Mouse (Mus musculus): ENCODE data around the gene Sesn2. TPM values are rescaled to one million over a fixed set of nuclear protein-coding genes. Genes with fewer than 3 reads are reported as not detected.

The Sesn2 gene
- polyA plus RNA-seq, 1 experiment from 2014 or later = 17.2 TPM

GRCm38 (mm10) chr4:132509621-132510296 lies 542 bp downstream of the Sesn2 start:
- peak; percentile 11; the same call in 1 of the 2 replicates for TF ChIP-seq CTCF (IDR thresholded peaks at IDR 0.05; ENCODE audit: low read depth)
- WGBS = under 1% methylated on average over 52 of the region's 52 CpGs
- ATAC-seq = peak; percentile 34
- H3K9ac ChIP-seq (ENCODE audit: low read depth, low read length) = peak overlapping the region; percentile 70
- 0 out of 2 replicates have a peak, but pooled peaks cover 4% of the 10 kb centered on the region for H3K4me1 ChIP-seq (replicated peaks; ENCODE audit: control insufficient read depth, insufficient read depth, low read length)
- no peaks in the 10 kb centered on the region for H3K9me3 ChIP-seq (ENCODE audit: control insufficient read depth)
- peak overlapping the region; percentile 81 for H3K27ac ChIP-seq (ENCODE audit: low read depth, low read length)
- peak overlapping the region; percentile 74 for H3K4me3 ChIP-seq (ENCODE audit: low read depth, low read length)
- H3K4me2 ChIP-seq (replicated peaks; ENCODE audit: low read depth) = peak overlapping the region; percentile 80
- H3K36me3 ChIP-seq (ENCODE audit: control insufficient read depth, insufficient read depth) = no peaks in the 10 kb centered on the region
- H3K27me3 ChIP-seq (replicated peaks; ENCODE audit: control insufficient read depth, insufficient read depth, low read length) = no peaks in the 10 kb centered on the region

GRCm38 (mm10) chr4:132507210-132507609 lies 3.1 kb downstream of the Sesn2 start:
- peak overlapping the region; percentile 41; the same call in 1 of the 2 replicates for H3K4me2 ChIP-seq (replicated peaks; ENCODE audit: low read depth)
- H3K9me3 ChIP-seq (ENCODE audit: control insufficient read depth) = no peaks in the 10 kb centered on the region
- no peak overlapping the region for H3K4me3 ChIP-seq (ENCODE audit: low read depth, low read length)
- H3K27me3 ChIP-seq (replicated peaks; ENCODE audit: control insufficient read depth, insufficient read depth, low read length) = no peaks in the 10 kb centered on the region
- peak overlapping the region; percentile 57 for H3K27ac ChIP-seq (ENCODE audit: low read depth, low read length)
- H3K9ac ChIP-seq (ENCODE audit: low read depth, low read length) = no peak overlapping the region
- ATAC-seq = no peak
- 0 out of 2 replicates have a peak, but pooled peaks cover 4% of the 10 kb centered on the region for H3K4me1 ChIP-seq (replicated peaks; ENCODE audit: control insufficient read depth, insufficient read depth, low read length)
- TF ChIP-seq CTCF (IDR thresholded peaks at IDR 0.05; ENCODE audit: low read depth) = no peak
- H3K36me3 ChIP-seq (ENCODE audit: control insufficient read depth, insufficient read depth) = no peaks in the 10 kb centered on the region
- WGBS = 45% methylated on average over 2 of the region's 2 CpGs

GRCm38 (mm10) chr4:132506250-132506649 lies 4.1 kb downstream of the Sesn2 start:
- no peak for ATAC-seq
- no peaks in the 10 kb centered on the region for H3K36me3 ChIP-seq (ENCODE audit: control insufficient read depth, insufficient read depth)
- 83% methylated on average over 6 of the region's 6 CpGs for WGBS
- 0 out of 2 replicates have a peak, but pooled peaks have one; percentile 11 for TF ChIP-seq CTCF (IDR thresholded peaks at IDR 0.05; ENCODE audit: low read depth)
- no peaks in the 10 kb centered on the region for H3K27me3 ChIP-seq (replicated peaks; ENCODE audit: control insufficient read depth, insufficient read depth, low read length)
- H3K4me1 ChIP-seq (replicated peaks; ENCODE audit: control insufficient read depth, insufficient read depth, low read length) = 0 out of 2 replicates have a peak, but pooled peaks cover 4% of the 10 kb centered on the region
- no peak overlapping the region for H3K27ac ChIP-seq (ENCODE audit: low read depth, low read length)
- H3K4me3 ChIP-seq (ENCODE audit: low read depth, low read length) = no peak overlapping the region
- no peak overlapping the region for H3K9ac ChIP-seq (ENCODE audit: low read depth, low read length)
- no peak overlapping the region for H3K4me2 ChIP-seq (replicated peaks; ENCODE audit: low read depth)
- no peaks in the 10 kb centered on the region for H3K9me3 ChIP-seq (ENCODE audit: control insufficient read depth)

- 0 out of 2 replicates have a peak, but pooled peaks cover 4% of the 10 kb centered on the region for H3K4me1 ChIP-seq (replicated peaks; ENCODE audit: control insufficient read depth, insufficient read depth, low read length)
- WGBS = 59% methylated on average over 10 of the region's 10 CpGs
- H3K4me3 ChIP-seq (ENCODE audit: low read depth, low read length) = no peak overlapping the region
- no peak for TF ChIP-seq CTCF (IDR thresholded peaks at IDR 0.05; ENCODE audit: low read depth)
- ATAC-seq = no peak
- no peaks in the 10 kb centered on the region for H3K27me3 ChIP-seq (replicated peaks; ENCODE audit: control insufficient read depth, insufficient read depth, low read length)
- 0 out of 2 replicates have a peak, but pooled peaks cover 4% of the 10 kb centered on the region for H3K36me3 ChIP-seq (ENCODE audit: control insufficient read depth, insufficient read depth)
- no peak overlapping the region for H3K9ac ChIP-seq (ENCODE audit: low read depth, low read length)
- no peak overlapping the region for H3K27ac ChIP-seq (ENCODE audit: low read depth, low read length)
- no peaks in the 10 kb centered on the region for H3K9me3 ChIP-seq (ENCODE audit: control insufficient read depth)
- H3K4me2 ChIP-seq (replicated peaks; ENCODE audit: low read depth) = no peak overlapping the region
Measured at GRCm38 (mm10) chr4:132505800-132506199, 4.5 kb downstream of the Sesn2 start.

DNA sequence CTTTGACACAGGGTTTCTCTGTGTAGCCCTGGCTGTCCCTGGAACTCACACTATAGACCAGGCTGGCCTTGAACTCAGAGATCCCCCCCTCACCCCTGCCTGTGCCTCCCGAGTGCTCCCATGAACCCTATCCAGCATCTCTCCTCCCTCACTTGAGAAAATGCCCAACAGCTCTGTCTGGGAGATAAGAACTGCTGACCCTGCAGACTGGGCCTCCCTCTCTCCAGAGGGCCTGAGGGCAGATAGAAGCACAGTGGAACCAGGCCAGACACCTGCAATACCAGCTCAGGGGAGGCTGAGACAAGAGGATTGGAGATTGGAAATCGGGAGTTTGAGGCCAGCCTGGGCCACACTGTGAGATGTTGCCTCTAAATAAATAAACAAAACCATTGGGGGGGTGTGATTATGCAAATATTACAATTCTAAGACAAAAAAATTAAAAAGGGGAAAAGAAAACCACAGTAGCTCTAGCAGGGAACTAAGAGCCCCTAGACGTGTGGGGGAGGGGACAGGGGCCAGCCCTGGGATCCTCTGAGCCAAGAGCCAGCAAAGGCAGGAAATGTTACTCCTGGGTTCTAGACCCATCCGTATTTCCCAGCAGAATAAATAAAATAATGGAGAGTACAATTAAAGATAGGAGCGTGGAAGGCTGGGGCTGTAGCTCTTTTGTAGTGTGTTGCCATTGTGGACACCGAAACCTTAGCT lies 5.1 kb downstream of the Sesn2 start:
- no peak overlapping the region for H3K9ac ChIP-seq (ENCODE audit: low read depth, low read length)
- no peak for TF ChIP-seq CTCF (IDR thresholded peaks at IDR 0.05; ENCODE audit: low read depth)
- H3K36me3 ChIP-seq (ENCODE audit: control insufficient read depth, insufficient read depth) = 0 out of 2 replicates have a peak, but pooled peaks cover 6% of the 10 kb centered on the region
- 60% methylated on average over 6 of the region's 6 CpGs for whole genome bisulfite sequencing
- H3K4me2 ChIP-seq (replicated peaks; ENCODE audit: low read depth) = no peak overlapping the region
- ATAC-seq = no peak
- H3K4me1 ChIP-seq (replicated peaks; ENCODE audit: control insufficient read depth, insufficient read depth, low read length) = 0 out of 2 replicates have a peak, but pooled peaks cover 4% of the 10 kb centered on the region
- no peaks in the 10 kb centered on the region for H3K9me3 ChIP-seq (ENCODE audit: control insufficient read depth)
- H3K27ac ChIP-seq (ENCODE audit: low read depth, low read length) = peak overlapping the region; percentile 35; the same call in 1 of the 2 replicates
- H3K4me3 ChIP-seq (ENCODE audit: low read depth, low read length) = no peak overlapping the region
- H3K27me3 ChIP-seq (replicated peaks; ENCODE audit: control insufficient read depth, insufficient read depth, low read length) = no peaks in the 10 kb centered on the region

- H3K4me2 ChIP-seq (replicated peaks; ENCODE audit: low read depth) = no peak overlapping the region
- no peaks in the 10 kb centered on the region for H3K4me1 ChIP-seq (replicated peaks; ENCODE audit: control insufficient read depth, insufficient read depth, low read length)
- H3K9me3 ChIP-seq (ENCODE audit: control insufficient read depth) = no peaks in the 10 kb centered on the region
- 69% methylated on average over 11 of the region's 11 CpGs for WGBS
- H3K36me3 ChIP-seq (ENCODE audit: control insufficient read depth, insufficient read depth) = peaks cover 21% of the 10 kb centered on the region; the same call in 1 of the 2 replicates
- TF ChIP-seq CTCF (IDR thresholded peaks at IDR 0.05; ENCODE audit: low read depth) = no peak
- H3K4me3 ChIP-seq (ENCODE audit: low read depth, low read length) = no peak overlapping the region
- no peaks in the 10 kb centered on the region for H3K27me3 ChIP-seq (replicated peaks; ENCODE audit: control insufficient read depth, insufficient read depth, low read length)
- H3K9ac ChIP-seq (ENCODE audit: low read depth, low read length) = no peak overlapping the region
- no peak overlapping the region for H3K27ac ChIP-seq (ENCODE audit: low read depth, low read length)
- ATAC-seq = no peak
Measured at GRCm38 (mm10) chr4:132503344-132503743, 7.0 kb downstream of the Sesn2 start.

All from intestine, postnatal 0 days (tissue).